In genomic region chr15:38415091-38415486, GRCm38 (mm10) we compare ENCODE assay signal across 15 mouse cellular contexts.
DNase-seq lines count a peak whose midpoint lies in the region; ATAC-seq lines count a peak whose summit lies in the region.
"Had no signal": no experiment of that assay in that cellular context is flagged by ENCODE, and none has a peak within 500 bp of the region (broad histone marks: within the 10 kb centered on the region; RNA-seq: fewer than 3 reads in every experiment).

No protein-coding gene starts in this region.

- H3K9me3 ChIP-seq in heart, embryonic 10.5 days = no peaks in the 10 kb centered on the region
- H3K9me3 ChIP-seq in kidney, embryonic 15.5 days (replicated peaks) = no peaks in the 10 kb centered on the region
- H3K9me3 ChIP-seq in midbrain, embryonic 13.5 days = no peaks in the 10 kb centered on the region
- H3K9me3 ChIP-seq: hindbrain, embryonic 10.5 days had no signal

- peak; percentile 65 for DNase-seq in heart, embryonic 10.5 days (ENCODE audit: low spot score)
- DNase-seq in heart, adult 18-20 months = no peak
- no peak for DNase-seq in kidney, postnatal 25 days
- peak; percentile 14 to 26 for DNase-seq in urinary bladder, postnatal 4 days (ENCODE audit: low spot score in 2 of 2)
- no peak for DNase-seq in urinary bladder, postnatal 25 days (ENCODE audit: low spot score)
- no peak for DNase-seq in layer of hippocampus, postnatal 25 days (ENCODE audit: extremely low spot score in 1 of 2, low spot score in 1 of 2)
- DNase-seq: cerebellum, adult 9-11 months; forebrain, postnatal 0 days; gastrocnemius, postnatal 10 days; left cerebral cortex, postnatal 4 days had no signal

- H3K27ac ChIP-seq in heart, embryonic 10.5 days = peak overlapping the region; percentile 47
- H3K27ac ChIP-seq in kidney, embryonic 15.5 days = peak overlapping the region; percentile 14
- no peak overlapping the region for H3K27ac ChIP-seq in midbrain, embryonic 13.5 days
- H3K27ac ChIP-seq: hindbrain, embryonic 10.5 days had no signal

- H3K9ac ChIP-seq in kidney, embryonic 15.5 days = no peak overlapping the region
- H3K9ac ChIP-seq in midbrain, embryonic 13.5 days (replicated peaks) = no peak overlapping the region
- H3K9ac ChIP-seq: forebrain, postnatal 0 days had no signal

- H3K4me2 ChIP-seq in kidney, embryonic 15.5 days = no peak overlapping the region
- H3K4me2 ChIP-seq in midbrain, embryonic 13.5 days (replicated peaks) = no peak overlapping the region

- H3K4me1 ChIP-seq in heart, embryonic 10.5 days = peaks cover 19% of the 10 kb centered on the region
- H3K4me1 ChIP-seq in kidney, embryonic 15.5 days = peaks cover 25% of the 10 kb centered on the region
- no peaks in the 10 kb centered on the region for H3K4me1 ChIP-seq in midbrain, embryonic 13.5 days (replicated peaks)

- ATAC-seq in kidney, embryonic 15.5 days (replicated peaks; ENCODE audit: low FRiP score) = peak; percentile 30
- no peak for ATAC-seq in midbrain, embryonic 13.5 days
- ATAC-seq: forebrain, postnatal 0 days; Patski had no signal

- no peak overlapping the region for H3K4me3 ChIP-seq in heart, embryonic 10.5 days
- no peak overlapping the region for H3K4me3 ChIP-seq in kidney, embryonic 15.5 days (replicated peaks)
- no peak overlapping the region for H3K4me3 ChIP-seq in midbrain, embryonic 13.5 days (replicated peaks)
- H3K4me3 ChIP-seq: erythroblast, embryonic 14.5 days; hindbrain, embryonic 10.5 days had no signal

- no peaks in the 10 kb centered on the region for H3K36me3 ChIP-seq in heart, embryonic 10.5 days
- no peaks in the 10 kb centered on the region for H3K36me3 ChIP-seq in kidney, embryonic 15.5 days
- H3K36me3 ChIP-seq in midbrain, embryonic 13.5 days = no peaks in the 10 kb centered on the region
- H3K36me3 ChIP-seq: hindbrain, embryonic 10.5 days had no signal

- WGBS in heart, embryonic 10.5 days = 55% methylated on average over 2 of the region's 2 CpGs
- 33% methylated on average over 2 of the region's 2 CpGs for WGBS in kidney, embryonic 15.5 days
- 93% methylated on average over 2 of the region's 2 CpGs for WGBS in midbrain, embryonic 13.5 days

- H3K27me3 ChIP-seq in heart, embryonic 10.5 days (ENCODE audit: insufficient read depth, poor library complexity, severe bottlenecking) = no peaks in the 10 kb centered on the region
- H3K27me3 ChIP-seq in kidney, embryonic 15.5 days = no peaks in the 10 kb centered on the region
- H3K27me3 ChIP-seq in midbrain, embryonic 13.5 days = no peaks in the 10 kb centered on the region
- H3K27me3 ChIP-seq: Patski had no signal

Comparison
In these comparisons a context has a peak if more than half of its experiments do, and no peak if none do; other contexts are left out.
1. DNase-seq: peak in heart, embryonic 10.5 days (single experiment) and urinary bladder, postnatal 4 days (2 of 2); none in heart, adult 18-20 months (0 of 2), kidney, postnatal 25 days (0 of 2), urinary bladder, postnatal 25 days (single experiment) and layer of hippocampus, postnatal 25 days (0 of 2).